Mouse (Mus musculus) hindbrain, embryonic 13.5 days (tissue): ENCODE measurements around the gene Cfap36. TPM values are rescaled to one million over a fixed set of nuclear protein-coding genes. Genes with fewer than 3 reads are reported as not detected.

ENCODE experiments used
- ATAC-seq: fragments of 200-750 bp; cut with Nextera tagmentation; 2 replicates; pipeline ENCODE4 v1.8.0; 2017; ENCODE audit warnings: moderate TSS enrichment; ENCODE audit not compliant: low FRiP score
- H3K27ac ChIP-seq: fragments of 300-500 bp; sonication (generic); 2 replicates; pipeline ENCODE4 v1.5.1; 2015; ENCODE audit warnings: inconsistent platforms, mild to moderate bottlenecking, moderate library complexity
- H3K27me3 ChIP-seq: fragments of 300-500 bp; sonication (generic); 2 replicates; pipeline ENCODE4 v1.6.1; 2015; ENCODE audit warnings: mild to moderate bottlenecking, inconsistent platforms
- H3K36me3 ChIP-seq: fragments of 300-500 bp; sonication (generic); 2 replicates; pipeline ENCODE4 v1.6.1; 2015; ENCODE audit warnings: mild to moderate bottlenecking, inconsistent platforms
- H3K4me1 ChIP-seq: fragments of 300-500 bp; sonication (generic); replicated peaks from 2 replicates; pipeline ENCODE4 v1.6.1; 2015; ENCODE audit warnings: inconsistent platforms
- H3K4me2 ChIP-seq: fragments of 300-500 bp; sonication (generic); 2 replicates; pipeline ENCODE4 v1.6.1; 2015; ENCODE audit warnings: inconsistent platforms, mild to moderate bottlenecking, moderate library complexity
- H3K4me3 ChIP-seq: fragments of 300-500 bp; sonication (generic); 2 replicates; pipeline ENCODE4 v1.5.1; 2015; ENCODE audit warnings: mild to moderate bottlenecking, inconsistent platforms
- H3K9ac ChIP-seq: fragments of 300-500 bp; sonication (generic); 2 replicates; pipeline ENCODE4 v1.6.1; 2015; ENCODE audit warnings: mild to moderate bottlenecking, inconsistent platforms
- H3K9me3 ChIP-seq: fragments of 300-500 bp; sonication (generic); 2 replicates; pipeline ENCODE4 v1.6.1; 2016; ENCODE audit warnings: inconsistent platforms
- WGBS: fragments of 180-500 bp; shearing (Covaris S2); methylation state at CpG from one replicate; pipeline ENCODE4 v1.1.7; 2015; 5-methylcytosine and 5-hydroxymethylcytosine counted together
- polyA plus RNA-seq: library from polyadenylated mRNA; unstranded; fragments of >200 nt; fragmentation: Nextera tagmentation; extraction: Ambion mirVana; gene quantifications from 2 replicates; pipeline ENCODE4 v1.2.1, GENCODE M21; 2015

The Cfap36 gene
- 126 and 127 TPM in 2 replicates for polyA plus RNA-seq

- peak within 1 kb of the TSS; percentile 90 for H3K27ac ChIP-seq
- peaks cover 18% of the 10 kb centered on the region for H3K36me3 ChIP-seq
- H3K4me2 ChIP-seq: peak within 1 kb of the TSS; percentile 66
- WGBS: under 1% methylated on average over 53 of the region's 53 CpGs
- no peaks in the 10 kb centered on the region for H3K27me3 ChIP-seq
- ATAC-seq: peak; percentile 100
- H3K9ac ChIP-seq: peak within 1 kb of the TSS; percentile 82
- peak within 1 kb of the TSS; percentile 83 for H3K4me3 ChIP-seq
- peaks cover 23% of the 10 kb centered on the region for H3K4me1 ChIP-seq
- H3K9me3 ChIP-seq: no peaks in the 10 kb centered on the region
Measured at GRCm38 (mm10) chr11:29246883-29247650, at the start of gene Cfap36. Gene Cfap36 (minus strand): TSS chr11:29247409.

GRCm38 (mm10) chr11:29287305-29287704, 40.1 kb upstream of the Cfap36 start:
- H3K9me3 ChIP-seq: peaks cover 7% of the 10 kb centered on the region; the same call in 1 of the 2 replicates
- H3K36me3 ChIP-seq: no peaks in the 10 kb centered on the region
- H3K4me1 ChIP-seq: no peaks in the 10 kb centered on the region
- no peak overlapping the region for H3K4me3 ChIP-seq
- no peak for ATAC-seq
- H3K27ac ChIP-seq: no peak overlapping the region
- H3K27me3 ChIP-seq: no peaks in the 10 kb centered on the region
- no peak overlapping the region for H3K4me2 ChIP-seq
- H3K9ac ChIP-seq: no peak overlapping the region

GRCm38 (mm10) chr11:29286040-29286439, 38.8 kb upstream of the Cfap36 start:
- H3K4me2 ChIP-seq: no peak overlapping the region
- peaks cover 7% of the 10 kb centered on the region; the same call in 1 of the 2 replicates for H3K9me3 ChIP-seq
- H3K27me3 ChIP-seq: no peaks in the 10 kb centered on the region
- H3K27ac ChIP-seq: no peak overlapping the region
- no peak for ATAC-seq
- no peaks in the 10 kb centered on the region for H3K4me1 ChIP-seq
- no peak overlapping the region for H3K4me3 ChIP-seq
- no peak overlapping the region for H3K9ac ChIP-seq
- no peaks in the 10 kb centered on the region for H3K36me3 ChIP-seq

DNA sequence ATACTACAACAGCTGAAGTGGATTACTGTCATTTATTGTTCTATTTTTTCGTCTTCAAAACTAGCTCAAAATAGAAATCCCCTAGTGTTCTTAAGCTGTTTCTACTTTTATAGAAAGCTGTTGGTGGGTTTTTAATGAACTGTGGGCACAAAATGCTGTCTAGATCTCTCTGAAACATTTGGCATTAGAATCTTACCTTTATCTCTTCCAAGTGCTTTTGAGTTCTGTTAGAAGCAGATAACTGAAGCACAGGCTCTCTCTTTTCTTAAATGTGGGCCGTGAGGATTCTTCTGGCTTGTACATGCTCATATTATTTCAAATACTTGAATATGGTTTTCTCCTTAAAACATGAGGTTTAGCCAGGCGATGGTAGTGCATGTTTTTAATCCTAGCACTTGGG, 27.5 kb upstream of the Cfap36 start:
- Histone ChIP-seq H3K36me3 (no peaks in the 10 kb centered on the region), H3K9ac (no peak overlapping the region)

DNA sequence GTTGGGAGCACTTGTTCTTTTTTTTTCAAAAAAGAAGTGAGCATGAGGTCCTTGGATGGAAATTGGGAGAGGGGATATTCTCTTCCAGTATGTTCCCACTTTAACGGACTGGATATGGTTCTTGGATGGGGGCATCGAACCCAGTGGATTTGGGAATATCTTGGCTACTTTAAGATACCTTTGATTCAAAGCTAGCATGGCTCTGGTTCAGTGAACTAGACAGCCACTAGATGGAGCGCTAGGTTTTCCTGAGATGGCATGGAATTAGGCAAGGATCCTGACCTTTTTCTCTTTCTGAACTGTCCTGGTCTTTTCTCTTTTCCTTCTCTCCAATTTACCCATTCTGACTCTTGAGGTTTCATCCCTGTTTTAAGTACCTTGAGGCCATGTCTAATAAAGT, 20.6 kb upstream of the Cfap36 start:
- Histone ChIP-seq H3K36me3 (no peaks in the 10 kb centered on the region), H3K4me1 (no peaks in the 10 kb centered on the region), H3K27ac (no peak overlapping the region), H3K9me3 (no peaks in the 10 kb centered on the region; the same call in 1 of the 2 replicates), H3K4me2 (no peak overlapping the region), H3K4me3 (no peak overlapping the region), H3K9ac (no peak overlapping the region), H3K27me3 (no peaks in the 10 kb centered on the region)
- ATAC-seq: no peak
- 37% methylated on average over 3 of the region's 3 CpGs for WGBS

More for the DNA sequence above, 27.5 kb upstream of the Cfap36 start:
- no peaks in the 10 kb centered on the region for H3K27me3 ChIP-seq
- H3K9me3 ChIP-seq: no peaks in the 10 kb centered on the region; the same call in 1 of the 2 replicates
- 89% methylated on average over 3 of the region's 3 CpGs for WGBS
- H3K27ac ChIP-seq: no peak overlapping the region
- no peak overlapping the region for H3K4me2 ChIP-seq
- no peaks in the 10 kb centered on the region for H3K4me1 ChIP-seq
- no peak overlapping the region for H3K4me3 ChIP-seq
- ATAC-seq: no peak

DNA sequence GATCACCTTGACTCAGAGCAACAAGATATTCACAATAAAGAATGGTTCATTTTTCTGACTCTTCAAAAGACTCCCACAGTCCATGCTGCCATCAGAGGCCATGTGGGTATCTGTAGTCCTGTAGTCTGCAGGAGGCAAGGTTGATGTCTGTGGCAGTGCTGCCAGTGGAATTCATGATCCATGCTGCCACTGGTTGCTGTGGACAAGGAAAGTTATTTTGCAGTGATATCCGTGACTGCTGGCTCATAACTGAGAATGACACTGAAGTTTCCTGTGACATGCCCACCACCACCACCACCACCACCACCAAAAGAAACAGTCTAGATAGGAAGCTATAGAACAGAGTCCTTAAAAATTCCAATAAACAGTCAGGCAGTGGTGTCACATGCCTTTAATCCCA, 7.4 kb upstream of the Cfap36 start:
- Histone ChIP-seq H3K4me2 (no peak overlapping the region), H3K27me3 (no peaks in the 10 kb centered on the region), H3K36me3 (no peaks in the 10 kb centered on the region), H3K4me3 (no peak overlapping the region), H3K9ac (no peak overlapping the region), H3K27ac (no peak overlapping the region), H3K9me3 (no peaks in the 10 kb centered on the region; the same call in 1 of the 2 replicates), H3K4me1 (no peaks in the 10 kb centered on the region)
- no peak for ATAC-seq
- 81% methylated on average over 1 of the region's 1 CpGs for WGBS

DNA sequence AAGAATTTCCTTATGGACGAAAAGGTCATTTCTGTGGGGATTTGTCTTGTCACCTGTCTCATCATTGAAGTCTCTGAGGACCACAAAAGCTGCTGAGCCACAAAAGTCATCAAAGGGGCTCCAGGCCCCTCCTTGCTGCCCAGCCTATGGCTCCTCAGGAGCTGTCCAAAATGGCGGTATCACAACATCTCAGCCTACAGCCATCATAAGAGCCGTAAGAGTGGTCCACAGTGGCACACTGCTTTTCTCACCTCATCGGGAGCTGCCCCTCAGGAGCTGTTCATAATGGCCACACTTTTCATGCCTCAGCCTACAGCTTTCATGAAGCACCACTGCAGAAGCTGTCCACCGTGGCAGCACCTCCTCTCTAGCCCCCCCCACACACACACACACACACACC, 1.2 kb upstream of the Cfap36 start:
- WGBS: 98% methylated on average over 5 of the region's 5 CpGs
- Histone ChIP-seq H3K27me3 (no peaks in the 10 kb centered on the region), H3K27ac (no peak overlapping the region), H3K4me2 (no peak overlapping the region), H3K4me1 (peaks cover 23% of the 10 kb centered on the region), H3K9me3 (no peaks in the 10 kb centered on the region), H3K4me3 (no peak overlapping the region), H3K36me3 (peaks cover 5% of the 10 kb centered on the region; the same call in 1 of the 2 replicates), H3K9ac (no peak overlapping the region)
- ATAC-seq: no peak

GRCm38 (mm10) chr11:29247725-29248124, 516 bp upstream of the Cfap36 start:
- peak; percentile 32 for ATAC-seq
- WGBS: 100% methylated on average over 1 of the region's 1 CpGs
- peaks cover 23% of the 10 kb centered on the region for H3K4me1 ChIP-seq
- H3K9me3 ChIP-seq: no peaks in the 10 kb centered on the region
- no peaks in the 10 kb centered on the region for H3K27me3 ChIP-seq
- 0 out of 2 replicates have a peak overlapping the region, but pooled peaks have one; percentile 50 for H3K27ac ChIP-seq
- H3K4me3 ChIP-seq: peak overlapping the region; percentile 83
- peaks cover 12% of the 10 kb centered on the region; the same call in 1 of the 2 replicates for H3K36me3 ChIP-seq
- peak overlapping the region; percentile 46 for H3K4me2 ChIP-seq
- H3K9ac ChIP-seq: no peak overlapping the region

- Histone ChIP-seq H3K27me3 (no peaks in the 10 kb centered on the region), H3K9me3 (no peaks in the 10 kb centered on the region), H3K36me3 (peaks cover 24% of the 10 kb centered on the region), H3K27ac (no peak overlapping the region), H3K4me3 (peak overlapping the region; percentile 83), H3K4me2 (peak overlapping the region; percentile 66), H3K9ac (peak overlapping the region; percentile 82), H3K4me1 (peaks cover 23% of the 10 kb centered on the region)
- WGBS: 70% methylated on average over 4 of the region's 4 CpGs
- no peak for ATAC-seq
Measured at GRCm38 (mm10) chr11:29245988-29246387, 1.2 kb downstream of the Cfap36 start.

DNA sequence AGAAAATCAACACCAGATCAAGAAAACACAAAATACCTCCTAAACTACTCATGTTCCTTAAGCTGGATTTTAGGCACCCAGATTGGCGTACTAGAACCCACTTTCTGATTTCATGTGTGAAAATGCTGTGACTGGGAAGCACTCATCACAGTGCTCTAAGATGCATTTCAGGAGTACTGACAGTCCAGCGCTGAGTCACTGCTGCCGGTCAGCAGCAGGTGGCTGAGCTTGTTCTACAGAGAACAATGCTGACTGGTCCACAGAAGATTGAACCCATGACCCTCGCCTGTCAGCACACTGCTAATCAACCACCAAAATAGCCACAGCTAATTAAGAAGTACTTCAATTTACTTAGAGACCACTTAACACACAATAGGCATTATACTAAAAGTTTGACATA, 5.2 kb downstream of the Cfap36 start:
- ATAC-seq: no peak
- Histone ChIP-seq H3K27me3 (no peaks in the 10 kb centered on the region), H3K36me3 (peaks cover 27% of the 10 kb centered on the region), H3K27ac (no peak overlapping the region), H3K4me2 (no peak overlapping the region), H3K4me3 (no peak overlapping the region), H3K4me1 (peaks cover 23% of the 10 kb centered on the region), H3K9ac (no peak overlapping the region), H3K9me3 (no peaks in the 10 kb centered on the region)
- 65% methylated on average over 4 of the region's 4 CpGs for whole genome bisulfite sequencing

GRCm38 (mm10) chr11:29239353-29239752, 7.9 kb downstream of the Cfap36 start:
- ATAC-seq: no peak

GRCm38 (mm10) chr11:29238551-29238950, 8.7 kb downstream of the Cfap36 start:
- WGBS: 87% methylated on average over 3 of the region's 3 CpGs
- Histone ChIP-seq H3K9ac (no peak overlapping the region), H3K4me3 (no peak overlapping the region), H3K36me3 (peaks cover 31% of the 10 kb centered on the region), H3K4me2 (no peak overlapping the region), H3K4me1 (no peaks in the 10 kb centered on the region), H3K9me3 (no peaks in the 10 kb centered on the region), H3K27ac (no peak overlapping the region), H3K27me3 (no peaks in the 10 kb centered on the region)
- ATAC-seq: no peak

More at GRCm38 (mm10) chr11:29239353-29239752, 7.9 kb downstream of the Cfap36 start:
- no peak overlapping the region for H3K4me2 ChIP-seq
- no peaks in the 10 kb centered on the region for H3K9me3 ChIP-seq
- H3K36me3 ChIP-seq: peaks cover 33% of the 10 kb centered on the region
- peaks cover 1% of the 10 kb centered on the region for H3K4me1 ChIP-seq
- no peaks in the 10 kb centered on the region for H3K27me3 ChIP-seq
- H3K9ac ChIP-seq: no peak overlapping the region
- no peak overlapping the region for H3K27ac ChIP-seq
- 95% methylated on average over 1 of the region's 1 CpGs for WGBS
- H3K4me3 ChIP-seq: no peak overlapping the region

DNA sequence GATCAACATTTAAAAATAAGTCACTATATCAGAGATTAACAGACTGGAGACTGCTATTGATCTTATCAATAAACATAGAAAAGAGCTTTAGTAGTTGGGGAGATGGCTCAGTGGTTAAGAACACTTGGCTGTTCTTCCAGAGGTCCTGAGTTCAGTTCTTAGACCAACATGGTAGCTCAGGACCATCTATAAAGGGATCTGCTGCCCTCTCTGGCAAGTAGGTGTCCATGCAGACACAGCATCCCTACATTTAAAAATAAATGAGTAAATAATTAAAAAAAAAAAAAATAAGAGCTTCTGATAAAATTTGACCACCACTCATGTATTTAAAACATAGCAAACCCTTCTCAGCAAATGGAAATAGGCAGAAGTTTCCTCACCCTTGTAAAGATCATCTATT, 9.2 kb downstream of the Cfap36 start:
- no peak overlapping the region for H3K4me3 ChIP-seq
- peaks cover 31% of the 10 kb centered on the region for H3K36me3 ChIP-seq
- H3K4me1 ChIP-seq: no peaks in the 10 kb centered on the region
- H3K27ac ChIP-seq: no peak overlapping the region
- no peaks in the 10 kb centered on the region for H3K27me3 ChIP-seq
- ATAC-seq: no peak
- H3K9ac ChIP-seq: no peak overlapping the region
- H3K9me3 ChIP-seq: no peaks in the 10 kb centered on the region
- no peak overlapping the region for H3K4me2 ChIP-seq
